Mouse (Mus musculus) MN1 (cell line): ENCODE results near the gene Utp3.

Experiments
- DNase-seq: peaks from one replicate; pipeline ENCODE4 v3.0.0-alpha.2; 2016; ENCODE audit warnings: low spot score

Utp3 gene

DNA sequence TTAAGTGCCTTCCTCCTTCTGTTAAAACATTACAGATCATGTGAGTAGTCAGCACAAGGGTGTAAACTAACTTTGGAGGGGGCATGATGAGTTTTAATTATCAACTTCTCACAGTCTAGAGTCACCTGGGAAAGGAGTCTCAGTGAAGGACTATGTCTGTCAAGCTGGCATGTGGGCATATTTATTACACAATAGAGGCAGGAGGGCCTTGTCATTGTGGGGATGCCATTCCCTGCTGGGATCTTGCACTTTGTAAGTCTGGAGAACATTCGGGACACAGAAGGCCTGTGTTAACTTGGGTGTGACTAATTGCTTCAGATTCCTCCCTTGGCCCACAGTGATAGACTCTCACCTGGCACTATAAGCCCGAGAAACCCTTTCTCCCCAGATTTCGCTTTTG lies 15.3 kb downstream of the Utp3 start:
- no peak for DNase-seq

DNA sequence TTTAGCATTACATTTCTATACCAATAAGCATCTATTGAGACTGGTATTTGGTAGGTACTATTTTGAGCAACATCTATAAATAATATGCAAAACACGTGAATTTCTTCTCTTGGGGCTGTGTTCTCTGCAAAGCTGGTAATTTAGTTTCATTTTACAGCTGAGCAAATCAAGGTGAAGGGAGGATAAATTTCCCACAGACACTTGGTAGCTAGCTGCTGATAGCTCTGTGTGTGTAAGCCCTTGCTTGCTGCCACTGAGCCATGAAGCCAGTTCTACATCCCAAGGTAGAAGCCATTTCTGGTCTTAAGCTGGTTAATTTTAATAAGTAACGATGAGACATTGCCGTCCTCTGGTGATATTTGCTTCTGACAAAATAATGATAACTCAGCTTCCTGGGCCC lies 20.6 kb downstream of the Utp3 start:
- no peak for DNase-seq

DNA sequence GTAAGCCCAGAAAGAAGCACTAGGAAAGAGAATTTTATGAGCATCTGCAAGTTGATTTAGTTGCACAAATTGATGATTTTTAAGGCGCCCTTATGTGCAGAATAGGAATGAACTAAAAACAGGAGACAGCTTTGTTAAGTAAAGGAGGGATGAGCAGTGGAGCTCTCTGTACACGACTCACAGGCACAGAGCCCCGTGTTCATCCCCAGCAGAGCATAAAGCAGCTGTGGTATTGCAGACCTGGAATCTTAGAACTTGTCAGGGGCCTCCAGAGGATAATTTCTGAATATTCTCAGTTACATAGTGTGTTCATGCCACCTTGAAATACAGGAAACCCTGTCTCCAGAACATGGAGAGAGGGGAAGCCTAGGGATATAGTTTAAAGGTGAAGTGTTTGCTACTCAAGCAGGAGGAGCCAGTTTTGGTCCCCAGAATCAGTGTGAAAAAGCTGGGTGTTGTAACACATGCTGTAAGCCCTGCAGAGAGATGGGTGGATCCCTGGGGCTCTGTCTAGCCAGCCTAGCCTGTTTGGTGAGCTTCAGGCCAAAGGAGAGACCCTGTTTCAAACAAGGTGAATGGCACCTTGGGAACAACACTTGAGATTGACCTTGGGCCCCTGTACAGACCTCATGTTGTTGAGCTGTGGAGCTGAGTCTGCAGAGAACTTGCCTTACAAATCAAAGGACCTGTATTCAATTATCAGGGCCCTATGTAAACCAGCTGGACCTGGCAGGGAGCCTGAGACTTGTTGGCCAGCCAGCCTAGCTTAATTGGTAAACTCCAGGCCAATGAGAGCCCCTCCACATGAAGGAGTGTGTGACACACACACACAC lies 21.5 kb downstream of the Utp3 start:
- peak; percentile 55 for DNase-seq

DNA sequence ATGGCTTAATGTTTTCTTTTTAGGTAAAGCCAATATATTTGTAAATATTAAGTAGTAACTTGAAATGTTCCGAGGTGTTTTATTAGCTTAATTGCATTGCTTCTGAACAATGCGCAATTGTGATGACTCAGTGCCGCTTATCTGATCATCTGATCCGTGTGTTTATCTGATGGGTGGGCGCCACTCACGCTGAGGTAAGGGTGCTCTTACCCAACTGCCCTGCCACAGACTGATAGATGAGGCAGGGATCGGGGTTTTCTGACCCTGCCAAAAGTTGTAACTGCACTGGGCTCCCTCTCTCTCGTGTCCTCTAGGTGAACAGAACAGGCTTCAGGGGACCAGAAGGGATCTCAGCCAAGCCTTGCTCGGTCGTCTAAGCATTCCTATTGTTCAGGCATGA lies 26.4 kb downstream of the Utp3 start:
- DNase-seq, result no peak

DNA sequence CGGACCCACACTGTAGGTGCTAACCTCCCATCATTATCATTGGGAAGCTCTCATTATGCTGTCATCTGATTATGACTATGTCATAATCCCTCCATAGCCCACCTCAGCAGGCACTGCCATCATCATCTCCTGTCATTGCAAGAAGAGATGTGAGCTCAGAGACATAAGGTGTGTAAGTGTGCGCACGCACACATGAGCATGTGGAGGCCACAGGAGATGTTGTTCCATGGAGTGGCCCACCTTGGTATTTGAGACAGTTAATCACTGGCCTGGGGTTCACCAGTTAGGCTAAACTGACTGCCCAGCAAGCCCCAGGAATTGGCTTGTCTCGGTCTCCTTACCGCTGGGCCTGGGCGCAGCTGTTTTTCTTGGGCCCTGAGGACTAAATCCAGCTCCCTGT lies 27.1 kb downstream of the Utp3 start:
- DNase-seq, result no peak

DNA sequence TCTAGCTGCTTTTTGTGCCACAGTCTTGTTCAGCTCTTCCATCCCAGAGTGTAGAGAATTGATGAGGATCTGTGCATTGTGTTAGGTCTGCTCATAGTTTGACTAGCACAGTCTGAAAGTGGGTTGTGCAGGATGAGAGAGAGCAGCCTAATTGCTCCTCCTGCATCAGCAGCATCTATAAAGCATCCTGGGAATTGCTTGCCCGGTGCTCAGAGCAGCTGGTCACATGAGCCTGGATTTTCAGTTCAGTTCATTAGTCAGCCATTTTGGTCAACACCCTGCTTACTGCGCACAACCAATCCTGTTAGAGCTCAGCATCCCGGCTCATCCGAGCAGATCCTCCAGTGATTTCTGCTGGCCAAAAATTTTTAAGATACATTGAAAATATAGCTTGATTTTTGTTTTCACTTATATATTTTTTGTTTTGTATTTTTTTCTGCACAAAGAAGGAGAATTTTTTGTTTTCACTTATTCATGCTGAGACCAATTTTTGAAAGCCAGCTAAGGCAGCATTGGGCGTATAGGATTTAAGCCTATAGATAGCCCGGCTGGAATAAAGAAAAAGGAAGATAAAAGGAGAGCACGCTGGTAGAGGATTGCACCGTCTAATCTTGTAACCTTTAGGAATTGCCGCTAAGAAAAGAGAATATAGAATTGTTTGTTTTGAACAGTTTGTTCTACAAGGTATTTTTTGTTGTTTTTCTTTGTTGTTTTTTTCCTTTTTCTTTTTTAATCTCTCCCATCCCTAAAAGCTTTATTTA lies 29.2 kb downstream of the Utp3 start:
- peak; percentile 96 for DNase-seq

DNA sequence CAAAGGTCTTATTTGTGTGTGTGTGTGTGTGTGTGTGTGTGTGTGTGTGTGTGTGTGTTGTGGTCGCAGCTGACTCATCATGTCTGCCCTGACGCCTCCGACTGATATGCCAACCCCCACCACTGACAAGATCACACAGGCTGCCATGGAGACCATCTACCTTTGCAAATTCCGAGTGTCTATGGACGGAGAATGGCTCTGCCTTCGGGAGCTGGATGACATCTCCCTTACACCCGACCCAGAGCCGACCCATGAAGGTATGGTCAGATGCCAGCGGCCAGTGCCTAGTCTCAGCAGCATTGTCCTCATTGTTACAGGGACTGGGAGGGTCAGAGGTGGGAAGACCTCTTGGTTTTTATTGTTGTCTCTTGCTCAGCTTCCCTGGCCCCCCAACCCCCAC lies 29.8 kb downstream of the Utp3 start:
- DNase-seq, result peak; percentile 62

DNA sequence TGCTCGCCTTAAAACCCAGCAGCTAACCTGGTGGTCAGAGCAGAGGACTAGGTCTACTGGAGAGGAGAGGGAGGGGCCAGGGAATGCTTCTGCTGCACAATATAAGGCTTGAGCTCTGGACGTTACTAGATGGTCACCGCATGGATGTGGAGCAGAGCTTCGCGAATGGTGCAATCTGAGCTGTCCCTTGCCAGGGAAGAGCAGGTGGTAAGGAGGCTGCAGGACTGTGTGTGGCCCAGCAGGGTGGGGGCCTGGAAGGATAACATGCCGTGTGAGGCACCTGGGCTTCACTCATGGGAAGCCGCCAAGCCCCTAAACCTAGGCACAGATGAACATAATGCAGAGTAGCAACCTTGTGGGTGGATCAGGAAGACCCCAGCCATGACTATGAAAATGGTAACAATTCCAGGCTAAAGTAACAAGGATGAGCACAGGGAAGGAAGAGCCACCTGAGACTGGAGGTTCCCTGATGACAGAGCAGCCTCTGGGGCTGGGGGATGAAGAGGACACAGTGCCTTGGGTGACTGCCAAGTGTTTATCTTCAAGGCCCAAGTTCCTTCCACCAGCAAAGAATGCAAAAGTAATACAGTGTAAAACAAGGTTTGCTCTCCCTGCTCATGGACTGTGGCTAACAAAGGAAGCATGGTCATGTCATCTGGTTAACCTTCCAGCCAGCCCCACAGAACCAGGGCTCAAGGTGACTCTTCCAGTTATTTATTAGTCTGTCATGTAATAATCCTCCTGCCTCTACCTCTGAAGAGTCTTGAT lies 32.3 kb downstream of the Utp3 start:
- DNase-seq, result peak; percentile 22

DNA sequence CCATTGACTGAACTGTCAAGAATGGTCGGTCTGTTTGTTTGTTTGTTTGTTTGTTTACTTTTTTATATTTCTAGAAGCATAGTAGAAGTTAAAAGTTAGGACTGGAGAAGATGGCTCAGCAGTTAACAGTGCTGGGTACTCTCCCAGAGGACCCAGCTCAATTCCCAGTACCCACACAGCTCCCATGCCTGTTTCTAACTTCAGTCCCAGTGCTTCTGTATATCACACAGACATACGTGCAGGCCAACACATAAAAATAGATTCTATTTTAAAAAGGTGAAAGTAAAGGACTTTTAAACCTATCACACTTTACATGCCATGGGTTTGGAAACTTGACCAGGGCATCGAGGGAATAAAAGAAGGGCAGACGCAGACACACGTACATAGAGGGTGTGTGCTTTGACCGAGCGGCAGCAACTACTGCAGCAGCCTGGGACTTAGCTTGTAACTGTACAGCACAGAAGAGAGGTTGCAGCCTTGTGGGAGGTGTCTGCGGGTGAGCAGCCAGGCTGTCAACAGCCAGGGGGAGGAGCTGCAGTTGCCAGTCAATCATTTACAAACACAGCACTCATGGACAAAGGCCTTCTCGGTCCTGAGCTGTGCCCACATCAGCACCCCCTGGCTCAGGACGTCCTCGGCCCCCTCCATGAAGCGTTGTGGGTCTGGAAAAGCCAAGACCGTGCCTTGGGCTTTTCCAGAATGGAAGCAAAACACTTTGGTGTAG lies 33.1 kb downstream of the Utp3 start:
- peak; percentile 32 for DNase-seq

DNA sequence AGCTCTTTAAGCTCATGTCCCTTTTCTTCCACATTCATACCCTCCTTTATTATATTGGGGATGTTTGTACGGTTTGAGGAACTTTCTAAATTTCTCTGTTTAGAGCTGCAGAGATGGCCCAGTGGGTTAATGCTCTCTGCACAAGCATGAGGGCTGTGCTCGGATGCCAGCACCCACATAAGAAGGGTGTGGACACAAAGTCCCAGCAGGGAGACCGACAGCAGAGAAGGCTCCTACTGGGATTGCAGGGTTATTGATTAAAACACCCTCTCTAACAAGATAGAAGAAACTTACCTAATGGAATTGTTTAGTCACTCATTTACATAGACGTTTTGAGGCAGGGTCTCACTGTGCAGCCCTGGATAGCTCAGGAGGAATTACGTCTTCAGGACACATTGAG lies 34.2 kb downstream of the Utp3 start:
- DNase-seq, result no peak

DNA sequence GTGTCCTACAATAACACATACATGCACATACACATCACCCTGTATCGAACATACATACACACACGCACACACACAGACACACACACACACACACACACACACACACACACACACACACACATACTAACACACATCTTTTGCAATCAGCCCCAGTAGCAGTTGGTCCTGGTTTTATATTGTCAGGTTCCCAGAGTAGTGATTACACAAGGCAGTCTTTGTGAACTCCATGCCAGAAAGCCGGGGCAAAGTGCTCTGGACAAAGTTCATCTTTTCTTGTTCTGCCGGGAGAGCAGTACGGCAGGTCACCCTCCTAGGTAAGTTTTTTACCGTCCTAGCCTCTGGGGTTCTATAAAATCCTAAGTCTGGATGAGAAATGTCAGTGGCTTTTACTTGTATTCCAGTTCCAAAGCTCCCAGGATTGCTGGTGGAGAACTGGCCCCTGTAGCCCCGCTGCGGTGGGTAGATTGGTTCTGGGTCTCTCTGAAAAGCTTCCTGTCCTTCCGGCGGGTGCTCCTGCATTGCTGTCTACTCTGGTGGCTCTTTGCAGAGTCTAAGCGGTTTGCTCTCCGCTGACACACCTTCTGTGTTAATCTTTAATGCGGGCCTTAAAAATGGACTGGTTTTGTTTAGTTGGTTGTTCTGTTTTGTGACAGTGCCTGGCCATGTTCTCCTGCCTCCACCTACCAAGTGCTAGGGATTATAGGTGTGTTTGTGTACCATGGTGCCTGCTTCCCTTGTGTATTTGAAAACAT lies 39.3 kb downstream of the Utp3 start:
- DNase-seq, result no peak

DNA sequence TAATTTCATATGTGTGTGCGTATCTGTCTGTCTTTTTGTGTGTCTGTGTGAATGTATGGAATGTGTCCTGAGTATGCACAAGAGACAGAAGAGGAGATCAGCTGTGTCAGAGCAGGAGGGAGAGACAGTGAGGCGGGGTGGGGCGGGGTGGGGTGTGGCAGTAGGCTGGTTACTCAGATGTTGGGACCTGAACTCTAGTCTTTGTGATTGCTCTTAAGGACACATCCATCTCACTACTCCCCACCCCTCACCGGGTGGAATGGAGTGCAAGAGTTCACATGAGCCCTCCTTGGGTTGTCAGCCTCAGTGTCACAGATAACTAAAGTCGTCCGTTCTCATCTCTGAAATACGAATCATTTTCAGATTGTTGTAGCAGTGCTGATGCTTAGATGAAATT lies 39.9 kb downstream of the Utp3 start:
- DNase-seq, result no peak

DNA sequence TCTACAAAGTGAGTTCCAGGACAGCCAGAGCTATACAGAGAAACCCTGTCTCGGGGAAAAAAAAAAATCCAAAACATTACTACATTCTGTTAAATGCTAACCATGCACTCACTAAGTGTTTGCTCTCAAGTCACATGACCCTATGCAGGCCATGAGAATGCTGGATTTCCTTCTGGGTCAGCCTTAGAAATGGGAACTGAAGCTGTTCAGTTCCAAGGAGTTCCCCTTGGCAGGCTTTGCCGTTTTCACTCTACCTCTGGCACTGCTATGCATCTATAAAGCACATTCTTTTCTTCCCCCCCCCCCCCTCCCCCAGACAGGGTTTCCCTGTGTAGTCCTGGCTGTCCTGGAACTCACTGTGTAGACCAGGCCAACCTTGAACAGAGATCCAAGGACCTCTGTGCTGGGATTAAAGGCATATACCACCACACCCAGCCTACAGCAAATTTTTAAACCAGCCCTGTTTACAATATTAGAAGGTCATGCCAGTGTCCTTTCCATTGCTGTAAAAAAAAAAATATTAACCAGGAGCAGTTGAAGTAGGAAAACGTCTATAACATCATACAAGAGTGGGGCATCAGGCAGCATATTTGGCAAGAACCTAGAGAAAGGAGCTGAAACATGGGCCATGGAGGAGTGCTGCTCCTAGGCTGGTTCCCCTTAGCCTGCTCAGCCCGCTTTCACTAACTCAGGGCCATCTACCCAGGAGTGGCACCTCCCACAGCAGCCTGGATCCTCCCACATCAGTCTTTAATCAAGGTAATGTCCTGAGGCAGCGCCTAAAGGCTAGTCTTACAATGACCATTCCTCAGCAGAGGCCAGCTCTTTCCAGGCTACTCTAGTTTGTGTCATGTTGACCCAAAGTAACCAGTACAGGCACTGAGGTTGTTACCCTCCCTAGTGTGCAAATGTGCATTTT lies 41.5 kb downstream of the Utp3 start:
- no peak for DNase-seq

DNA sequence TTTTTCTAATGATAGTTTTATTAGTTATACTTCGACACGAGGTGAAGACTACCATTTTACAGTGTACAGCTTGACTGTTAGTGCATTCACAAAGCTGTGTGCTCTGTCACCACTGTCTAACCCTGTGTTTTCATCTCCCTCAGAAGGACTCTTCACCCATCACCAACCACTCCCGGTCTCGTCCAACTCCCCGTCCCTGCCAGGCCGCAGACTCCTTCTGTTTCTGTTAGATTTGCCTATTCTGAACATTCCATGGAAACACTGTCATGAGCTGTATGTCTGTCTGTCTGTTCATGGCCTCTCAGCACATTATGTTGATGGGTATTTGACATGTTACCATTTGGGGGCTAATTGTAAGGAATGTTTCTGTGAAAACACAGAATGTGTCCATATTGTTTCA lies 44.7 kb downstream of the Utp3 start:
- no peak for DNase-seq

DNA sequence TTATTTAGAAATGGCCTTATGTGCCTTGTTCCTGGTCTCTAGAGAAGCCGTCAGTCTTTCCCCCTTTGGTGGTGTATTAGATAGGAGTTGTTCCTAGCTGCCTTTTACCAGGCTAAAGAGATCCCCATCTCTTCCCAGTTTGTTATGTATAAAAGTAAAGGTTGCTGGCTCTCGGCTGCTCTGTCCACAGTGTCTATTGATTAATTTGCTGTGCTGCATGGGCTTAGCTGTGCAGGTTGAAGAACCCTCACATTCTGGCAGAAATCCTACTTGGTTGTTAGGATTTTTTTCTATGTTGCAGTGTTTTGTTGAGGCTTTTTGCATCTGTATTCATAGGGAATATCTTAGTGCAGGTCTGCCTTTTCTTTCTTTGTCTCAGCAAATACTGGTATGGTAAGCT lies 47.8 kb downstream of the Utp3 start:
- DNase-seq, result no peak

DNA sequence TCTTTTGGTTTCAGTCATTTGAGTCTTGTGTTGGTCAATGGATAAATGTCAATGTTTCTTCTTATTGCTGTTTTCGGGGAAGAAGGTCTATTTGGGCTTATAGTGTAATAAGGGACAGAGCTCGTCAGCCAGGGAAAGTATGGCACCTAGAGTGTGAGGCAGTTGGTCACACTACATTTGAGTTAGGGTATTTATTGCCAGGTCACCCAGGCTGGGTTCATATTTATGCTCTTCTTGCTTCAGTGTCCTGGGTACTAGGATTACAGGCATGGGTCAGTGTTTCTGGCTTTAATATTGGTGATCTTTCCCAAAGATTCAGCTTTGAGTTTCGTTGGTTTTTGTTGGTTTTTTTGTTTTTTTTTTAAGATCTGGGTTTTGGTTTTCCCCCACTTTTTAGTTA lies 48.5 kb downstream of the Utp3 start:
- no peak for DNase-seq

DNA sequence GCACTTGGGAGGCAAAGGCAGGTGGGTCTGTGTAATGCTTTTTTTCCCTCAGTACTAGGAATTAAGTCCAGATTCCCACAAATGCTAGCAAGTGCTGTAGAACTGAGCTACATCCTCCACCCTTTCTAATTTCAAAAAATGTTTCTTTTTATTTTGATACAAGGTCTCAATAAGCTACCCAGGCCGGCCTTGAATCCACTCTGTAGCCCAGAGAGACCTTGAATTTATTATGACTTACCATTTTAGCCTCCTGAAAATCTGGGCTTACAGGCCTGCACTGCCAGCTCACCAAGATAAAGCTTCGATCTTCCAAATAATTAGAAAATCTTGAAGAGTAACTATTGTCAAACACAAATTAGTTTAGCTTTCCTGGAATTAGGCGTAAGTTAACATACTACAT lies 49.8 kb downstream of the Utp3 start:
- no peak for DNase-seq

DNA sequence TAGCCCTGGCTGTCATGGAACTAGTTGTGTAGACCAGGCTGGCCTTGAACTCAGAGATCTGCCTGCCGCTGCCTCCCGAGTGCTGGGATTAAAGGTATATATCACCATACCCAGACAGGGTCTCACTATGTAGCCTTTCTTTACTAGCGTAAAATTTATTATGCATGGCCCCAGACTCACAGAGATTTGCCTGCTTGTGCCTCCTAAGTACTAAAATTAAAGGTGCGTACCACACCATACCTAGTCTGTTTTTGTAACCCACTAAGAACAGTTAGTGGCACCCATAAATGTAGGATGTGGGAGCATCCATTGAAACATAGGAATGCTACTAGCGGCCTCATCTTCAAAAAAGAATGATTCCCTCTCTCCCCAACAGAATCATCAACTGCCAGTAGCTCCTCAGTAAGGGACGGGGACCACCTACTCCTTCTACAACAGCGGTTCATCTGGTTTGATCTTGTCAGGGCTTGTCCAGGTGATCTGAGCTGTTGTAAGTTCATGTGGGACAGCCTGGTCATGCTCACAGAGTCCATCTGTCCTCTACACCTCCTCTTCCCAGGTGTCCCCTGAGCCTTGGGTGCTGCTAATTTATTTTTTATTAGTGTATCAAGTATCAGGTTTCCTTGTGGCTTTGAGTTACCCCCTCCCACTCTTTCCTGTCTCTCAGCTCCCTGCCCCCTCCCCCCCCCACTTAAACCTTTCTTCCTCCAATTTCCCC lies 50.5 kb downstream of the Utp3 start:
- no peak for DNase-seq
